Mouse (Mus musculus) midbrain, embryonic 14.5 days (tissue): ENCODE data around the gene Galr3. TPM values are rescaled to one million over a fixed set of nuclear protein-coding genes. Genes with fewer than 3 reads are reported as not detected.

Experiments
- ATAC-seq: fragments of 200-750 bp; cut with Nextera tagmentation; 2 replicates; pipeline ENCODE4 v1.8.0; 2017; ENCODE audit warnings: moderate number of reproducible peaks, moderate library complexity; ENCODE audit not compliant: low FRiP score, low TSS enrichment
- DNase-seq: peaks from one replicate; pipeline ENCODE4 v3.0.0-alpha.2; 2015
- H3K27ac ChIP-seq: fragments of 300-500 bp; sonication (generic); replicated peaks from 2 replicates; pipeline ENCODE4 v1.5.1; 2014; ENCODE audit warnings: mild to moderate bottlenecking, low read depth, low read length, moderate library complexity
- H3K27me3 ChIP-seq: fragments of 300-500 bp; sonication (generic); 2 replicates; pipeline ENCODE4 v1.6.1; 2014; ENCODE audit warnings: low read length, control low read depth, mixed read lengths; ENCODE audit not compliant: control insufficient read depth, insufficient read depth
- H3K36me3 ChIP-seq: fragments of 300-500 bp; sonication (generic); 2 replicates; pipeline ENCODE4 v1.6.1; 2014; ENCODE audit warnings: low read length, control low read depth; ENCODE audit not compliant: control insufficient read depth, insufficient read depth
- H3K4me1 ChIP-seq: fragments of 300-500 bp; sonication (generic); 2 replicates; pipeline ENCODE4 v1.6.1; 2014; ENCODE audit warnings: mild to moderate bottlenecking, antibody characterized with exemption, low read length, control low read depth; ENCODE audit not compliant: control insufficient read depth, insufficient read depth
- H3K4me2 ChIP-seq: fragments of 300-500 bp; sonication (generic); 2 replicates; pipeline ENCODE4 v1.6.1; 2014; ENCODE audit warnings: mild to moderate bottlenecking, low read length, moderate library complexity
- H3K4me3 ChIP-seq: fragments of 300-500 bp; sonication (generic); replicated peaks from 2 replicates; pipeline ENCODE4 v1.5.1; 2014; ENCODE audit warnings: low read depth, low read length
- H3K9ac ChIP-seq: fragments of 300-500 bp; sonication (generic); replicated peaks from 2 replicates; pipeline ENCODE4 v1.6.1; 2014; ENCODE audit warnings: mild to moderate bottlenecking, low read length, moderate library complexity
- H3K9me3 ChIP-seq: fragments of 300-500 bp; sonication (generic); 2 replicates; pipeline ENCODE4 v1.6.1; 2016; ENCODE audit warnings: low read length, control low read depth, mixed read lengths; ENCODE audit not compliant: control insufficient read depth
- WGBS: fragments of 180-500 bp; shearing (Covaris S2); extraction: QIAGEN DNeasy Blood & Tissue Kit; methylation state at CpG from one replicate; pipeline ENCODE4 v1.1.7; 2014; 5-methylcytosine and 5-hydroxymethylcytosine counted together
- polyA plus RNA-seq: library from polyadenylated mRNA; unstranded; fragments of >200 nt; fragmentation: Nextera tagmentation; extraction: Ambion mirVana; gene quantifications from 2 replicates; pipeline ENCODE4 v1.2.1, GENCODE M21; 2014

Galr3 gene
- polyA plus RNA-seq, 1 experiment from 2014 or later = not detected

GRCm38 (mm10) chr15:79056601-79057000 is 14.9 kb downstream of the Galr3 start:
- no peaks in the 10 kb centered on the region; the same call in 1 of the 2 replicates for H3K4me1 ChIP-seq
- 93% methylated on average over 7 of the region's 7 CpGs for WGBS
- no peaks in the 10 kb centered on the region for H3K27me3 ChIP-seq
- H3K4me2 ChIP-seq = no peak overlapping the region
- no peak for DNase-seq
- H3K9me3 ChIP-seq = no peaks in the 10 kb centered on the region
- no peak for ATAC-seq
- H3K9ac ChIP-seq = no peak overlapping the region
- H3K36me3 ChIP-seq = peaks cover 86% of the 10 kb centered on the region
- H3K4me3 ChIP-seq = no peak overlapping the region
- no peak overlapping the region for H3K27ac ChIP-seq

- H3K9me3 ChIP-seq = no peaks in the 10 kb centered on the region
- peaks cover 4% of the 10 kb centered on the region; the same call in 1 of the 2 replicates for H3K4me1 ChIP-seq
- H3K36me3 ChIP-seq = peaks cover 79% of the 10 kb centered on the region
- no peak overlapping the region for H3K4me3 ChIP-seq
- H3K4me2 ChIP-seq = no peak overlapping the region
- H3K27ac ChIP-seq = no peak overlapping the region
- H3K27me3 ChIP-seq = no peaks in the 10 kb centered on the region
- DNase-seq = no peak
- 89% methylated on average over 6 of the region's 6 CpGs for WGBS
- H3K9ac ChIP-seq = no peak overlapping the region
- ATAC-seq = no peak
Measured at GRCm38 (mm10) chr15:79057850-79058249, 16.2 kb downstream of the Galr3 start.

DNA sequence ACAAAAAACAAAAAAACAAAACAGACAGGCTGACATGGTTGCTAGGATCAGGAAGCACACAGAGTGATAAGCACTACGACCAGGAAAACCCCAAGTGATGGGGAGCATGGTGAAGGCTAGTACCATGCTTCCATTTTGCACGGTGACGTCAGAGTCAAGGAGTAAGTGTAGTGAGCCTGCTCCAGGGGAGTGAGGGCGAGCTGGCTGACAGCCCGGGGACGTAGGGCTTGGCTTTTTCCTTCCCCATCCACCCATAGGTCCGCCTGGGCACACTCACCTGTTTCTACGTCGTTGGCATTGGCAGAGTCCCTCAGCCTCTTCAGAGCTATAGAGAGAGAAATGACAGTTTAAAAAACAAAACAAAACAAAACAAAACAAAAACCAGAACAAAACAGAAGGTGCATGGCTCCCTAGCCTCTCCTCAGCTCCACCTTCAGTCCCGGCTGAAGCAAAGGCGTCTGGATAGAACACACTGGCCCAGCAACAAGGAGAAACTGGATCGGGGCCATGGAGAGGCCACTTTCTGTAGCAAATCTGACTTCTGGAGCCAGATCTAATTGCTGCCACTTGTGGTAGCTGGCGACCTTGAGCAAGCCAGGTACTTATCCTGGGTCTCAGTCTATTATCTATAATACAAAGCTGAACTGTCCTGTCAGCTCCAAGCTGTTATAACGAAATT is 19.3 kb downstream of the Galr3 start:
- Histone ChIP-seq H3K27ac (no peak overlapping the region), H3K9ac (no peak overlapping the region), H3K4me3 (no peak overlapping the region), H3K4me2 (peak overlapping the region; percentile 84; the same call in 1 of the 2 replicates), H3K9me3 (no peaks in the 10 kb centered on the region), H3K36me3 (peaks cover 47% of the 10 kb centered on the region), H3K27me3 (no peaks in the 10 kb centered on the region), H3K4me1 (peaks cover 10% of the 10 kb centered on the region)
- 86% methylated on average over 14 of the region's 14 CpGs for WGBS
- DNase-seq (no peak), ATAC-seq (no peak)

DNA sequence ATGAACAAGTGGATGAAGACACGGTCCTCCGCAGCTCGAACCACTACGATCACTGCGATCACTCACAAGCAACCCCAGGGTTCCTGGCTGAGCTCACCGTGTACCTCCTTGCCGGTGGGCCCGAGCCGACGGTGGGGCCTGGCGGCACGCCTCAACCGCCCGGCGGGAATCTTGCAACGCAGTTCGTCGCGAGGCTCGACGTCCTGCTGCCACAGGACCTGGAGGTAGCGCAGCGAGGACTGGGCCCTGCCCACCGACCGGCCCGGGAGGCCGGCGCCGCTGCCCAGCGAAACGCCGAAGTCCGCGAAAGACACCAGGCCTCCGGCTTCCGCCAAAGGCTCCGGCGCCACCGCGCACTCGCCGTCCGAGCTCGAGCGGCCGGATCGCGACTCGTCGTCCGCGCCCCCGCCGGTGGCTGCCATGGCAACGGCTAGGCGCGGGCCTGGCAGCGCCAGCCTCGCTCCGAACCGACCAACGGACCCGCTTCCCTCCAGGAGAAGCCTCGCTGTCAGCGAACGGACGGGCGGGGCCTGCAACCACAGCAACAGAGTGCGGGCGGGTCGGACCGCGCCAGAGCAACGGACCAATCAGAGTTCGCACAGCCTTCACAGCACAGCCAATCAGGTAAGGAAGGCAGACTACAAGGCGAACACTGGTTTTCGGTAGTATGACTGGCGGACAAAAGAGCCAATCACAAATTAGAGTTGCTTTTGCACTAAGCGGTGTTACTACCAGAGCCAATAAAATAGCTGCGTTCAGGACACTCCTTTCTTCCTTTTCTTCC is 20.9 kb downstream of the Galr3 start, which contains the start of gene Ankrd54:
TSS of gene Ankrd54 (minus strand) at position 518 of the 784 bp plus-strand sequence.
- under 1% methylated on average over 76 of the region's 80 CpGs for whole genome bisulfite sequencing
- peak; percentile 100 for ATAC-seq
- H3K4me3 ChIP-seq = peak within 1 kb of the TSS; percentile 95
- peaks cover 32% of the 10 kb centered on the region for H3K36me3 ChIP-seq
- H3K27ac ChIP-seq = peak within 1 kb of the TSS; percentile 77
- H3K4me1 ChIP-seq = peaks cover 10% of the 10 kb centered on the region
- H3K4me2 ChIP-seq = peak within 1 kb of the TSS; percentile 84
- no peaks in the 10 kb centered on the region for H3K9me3 ChIP-seq
- DNase-seq = peak; percentile 99
- H3K27me3 ChIP-seq = no peaks in the 10 kb centered on the region
- peak within 1 kb of the TSS; percentile 86 for H3K9ac ChIP-seq

DNA sequence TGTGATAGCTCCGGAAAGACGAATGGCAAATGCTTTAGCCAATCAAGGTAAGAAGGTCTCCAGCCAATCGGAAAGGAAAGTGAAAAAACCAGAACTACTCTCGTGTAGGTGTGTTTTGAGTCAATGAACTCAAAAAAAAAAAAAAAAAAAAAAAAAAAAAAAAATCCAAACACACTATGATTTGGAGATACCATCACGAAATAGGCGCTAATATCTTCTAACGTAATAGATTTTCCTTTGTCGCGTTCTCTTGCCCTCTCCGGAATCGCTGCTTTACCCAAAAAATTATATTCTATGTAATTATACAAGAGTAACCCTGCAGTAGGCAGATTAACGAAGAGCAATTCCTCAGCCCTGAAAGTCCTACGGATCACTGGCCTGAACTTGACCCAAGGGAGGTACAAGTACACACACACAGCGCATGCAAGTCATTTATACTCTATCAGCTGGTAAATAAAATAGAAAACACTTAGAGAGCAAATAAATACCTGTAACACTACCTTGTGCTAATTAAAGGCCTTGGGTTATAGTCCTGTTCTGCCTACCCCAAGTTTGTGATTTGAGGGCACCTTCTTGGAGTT is 21.6 kb downstream of the Galr3 start:
- no peak for DNase-seq
- 10% methylated on average over 14 of the region's 14 CpGs for WGBS
- Histone ChIP-seq H3K36me3 (peaks cover 26% of the 10 kb centered on the region), H3K27ac (peak overlapping the region; percentile 32; the same call in 1 of the 2 replicates), H3K4me1 (peaks cover 10% of the 10 kb centered on the region), H3K9ac (no peak overlapping the region; the same call in 1 of the 2 replicates), H3K27me3 (no peaks in the 10 kb centered on the region), H3K4me3 (peak overlapping the region; percentile 27), H3K9me3 (no peaks in the 10 kb centered on the region), H3K4me2 (peak overlapping the region; percentile 53)
- no peak for ATAC-seq

- no peak overlapping the region for H3K4me2 ChIP-seq
- 70% methylated on average over 8 of the region's 8 CpGs for WGBS
- ATAC-seq = no peak
- no peak overlapping the region for H3K4me3 ChIP-seq
- peaks cover 6% of the 10 kb centered on the region for H3K36me3 ChIP-seq
- H3K9ac ChIP-seq = no peak overlapping the region
- H3K9me3 ChIP-seq = no peaks in the 10 kb centered on the region
- H3K27me3 ChIP-seq = no peaks in the 10 kb centered on the region
- peaks cover 10% of the 10 kb centered on the region for H3K4me1 ChIP-seq
- H3K27ac ChIP-seq = no peak overlapping the region
- DNase-seq = no peak
Measured at GRCm38 (mm10) chr15:79065086-79065770, 23.5 kb downstream of the Galr3 start.

DNA sequence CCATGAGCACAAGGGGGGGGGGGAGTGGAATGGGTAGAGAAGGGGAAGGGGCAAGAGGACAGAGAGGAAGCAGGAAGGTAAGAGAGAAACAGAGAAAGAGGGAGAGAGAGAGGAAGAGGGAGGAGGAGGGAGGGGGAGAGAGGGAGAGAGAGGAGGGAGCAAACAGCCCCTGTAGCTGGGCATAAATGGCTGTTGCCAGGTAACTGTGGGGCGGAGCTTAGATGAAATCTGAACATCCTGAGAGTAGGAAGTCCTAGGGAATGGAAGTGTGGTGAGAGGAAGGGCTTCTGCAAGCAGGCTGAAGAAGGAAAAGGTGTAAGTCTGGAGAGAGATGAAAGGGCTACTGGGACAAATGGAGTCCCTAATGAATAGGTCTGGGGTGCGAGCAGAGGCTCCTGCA is 24.6 kb downstream of the Galr3 start:
- no peak overlapping the region for H3K4me2 ChIP-seq
- no peaks in the 10 kb centered on the region for H3K9me3 ChIP-seq
- DNase-seq (no peak), ATAC-seq (no peak)
- H3K4me1 ChIP-seq = peaks cover 10% of the 10 kb centered on the region
- H3K27ac ChIP-seq = no peak overlapping the region
- WGBS = 59% methylated on average over 2 of the region's 2 CpGs
- no peaks in the 10 kb centered on the region for H3K36me3 ChIP-seq
- no peak overlapping the region for H3K4me3 ChIP-seq
- no peak overlapping the region for H3K9ac ChIP-seq
- no peaks in the 10 kb centered on the region for H3K27me3 ChIP-seq

DNA sequence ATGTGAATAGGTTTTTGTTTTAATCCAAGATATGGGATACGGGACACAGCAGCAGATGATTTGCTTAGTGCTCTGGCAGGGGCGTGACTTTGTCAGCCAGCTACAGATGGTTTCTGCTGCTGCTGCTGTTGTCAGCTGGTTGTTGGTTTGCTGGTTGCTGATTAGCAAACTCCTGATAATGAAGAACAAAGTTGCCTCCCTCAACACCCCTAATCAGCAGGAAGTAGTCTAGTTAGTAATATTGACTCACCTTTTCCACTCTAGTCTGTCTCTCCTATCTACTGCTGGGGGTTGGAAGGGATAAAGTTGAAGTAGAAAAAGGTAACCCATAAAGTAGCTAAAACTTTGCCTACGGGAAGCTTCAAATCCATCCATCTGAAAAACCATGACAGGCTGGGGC is 25.9 kb downstream of the Galr3 start:
- 85% methylated on average over 3 of the region's 3 CpGs for WGBS
- H3K4me3 ChIP-seq = no peak overlapping the region
- H3K9ac ChIP-seq = no peak overlapping the region
- no peak overlapping the region for H3K4me2 ChIP-seq
- no peaks in the 10 kb centered on the region for H3K27me3 ChIP-seq
- H3K27ac ChIP-seq = no peak overlapping the region
- H3K9me3 ChIP-seq = no peaks in the 10 kb centered on the region
- ATAC-seq (no peak), DNase-seq (no peak)
- no peaks in the 10 kb centered on the region for H3K36me3 ChIP-seq
- peaks cover 5% of the 10 kb centered on the region for H3K4me1 ChIP-seq
